Mouse (Mus musculus) 3134 (cell line): Measurements from ENCODE around the gene Ddx6.
"Not testable (repeated sequence)": the region's sequence is repeated elsewhere in the genome, so short reads cannot be mapped to it uniquely, and the experiment has no call there.

Experiments
- DNase-seq: peaks from one replicate; pipeline ENCODE4 v3.0.0-alpha.2; 2011; ENCODE audit warnings: low spot score; ENCODE audit not compliant: insufficient read length; ENCODE audit errors: extremely low read depth

The Ddx6 gene

GRCm38 (mm10) chr9:44593221-44593620 is 11.5 kb upstream of the Ddx6 start:
- no peak for DNase-seq

GRCm38 (mm10) chr9:44593886-44594285 is 10.8 kb upstream of the Ddx6 start:
- no peak for DNase-seq

GRCm38 (mm10) chr9:44594901-44595536 is 9.7 kb upstream of the Ddx6 start:
- no peak for DNase-seq

- DNase-seq, result no peak
These were observed 9.2 kb upstream of the Ddx6 start for GRCm38 (mm10) chr9:44595537-44595930.

- DNase-seq, result no peak
These were observed 7.0 kb upstream of the Ddx6 start for GRCm38 (mm10) chr9:44597742-44598141.

- peak; percentile 9 for DNase-seq
These were observed 5.7 kb upstream of the Ddx6 start for GRCm38 (mm10) chr9:44598899-44599495.

GRCm38 (mm10) chr9:44599616-44600015 is 5.1 kb upstream of the Ddx6 start:
- DNase-seq, result no peak

- no peak for DNase-seq
These were observed 3.9 kb upstream of the Ddx6 start for GRCm38 (mm10) chr9:44600801-44601200.

- no peak for DNase-seq
These were observed 1.9 kb upstream of the Ddx6 start for GRCm38 (mm10) chr9:44602766-44603165.

GRCm38 (mm10) chr9:44603454-44604289 is 1.0 kb upstream of the Ddx6 start:
- peak; percentile 72 for DNase-seq

GRCm38 (mm10) chr9:44604290-44604778 is 358 bp upstream of the Ddx6 start:
- peak; percentile 74 for DNase-seq

GRCm38 (mm10) chr9:44605616-44606165 is 999 bp downstream of the Ddx6 start:
- DNase-seq, result no peak

- no peak for DNase-seq
These were observed 2.0 kb downstream of the Ddx6 start for GRCm38 (mm10) chr9:44606646-44607045.

GRCm38 (mm10) chr9:44607306-44607705 is 2.6 kb downstream of the Ddx6 start:
- no peak for DNase-seq

- no peak for DNase-seq
These were observed 5.7 kb downstream of the Ddx6 start for GRCm38 (mm10) chr9:44610371-44610770.

GRCm38 (mm10) chr9:44613081-44613480 is 8.4 kb downstream of the Ddx6 start:
- not testable (repeated sequence) for DNase-seq

GRCm38 (mm10) chr9:44621114-44621513 is 16.4 kb downstream of the Ddx6 start:
- no peak for DNase-seq

- DNase-seq, result no peak
These were observed 19.7 kb downstream of the Ddx6 start for GRCm38 (mm10) chr9:44624390-44624789.

GRCm38 (mm10) chr9:44626268-44626667 is 21.6 kb downstream of the Ddx6 start:
- no peak for DNase-seq

- no peak for DNase-seq
These were observed 33.0 kb downstream of the Ddx6 start for GRCm38 (mm10) chr9:44637551-44638169.

- not testable (repeated sequence) for DNase-seq
These were observed 34.0 kb downstream of the Ddx6 start for GRCm38 (mm10) chr9:44638726-44639125.
